10 mouse cellular contexts compared by ENCODE assay signal in genomic region chr14:67149961-67150471, GRCm38 (mm10).
DNase-seq lines count a peak whose midpoint lies in the region; ATAC-seq and TF ChIP-seq lines count a peak whose summit lies in the region.
"Had no signal": no experiment of that assay in that cellular context is flagged by ENCODE, and none has a peak within 500 bp of the region (broad histone marks: within the 10 kb centered on the region; RNA-seq: fewer than 3 reads in every experiment).

No protein-coding gene starts in this region.

- H3K9me3 ChIP-seq in hindbrain, postnatal 0 days (ENCODE audit: low read length): no peaks in the 10 kb centered on the region
- no peaks in the 10 kb centered on the region for H3K9me3 ChIP-seq in hindbrain, embryonic 12.5 days (replicated peaks)
- H3K9me3 ChIP-seq in embryonic facial prominence, embryonic 13.5 days: no peaks in the 10 kb centered on the region
- H3K9me3 ChIP-seq: hindbrain, embryonic 10.5 days; midbrain, embryonic 13.5 days had no signal

- no peak overlapping the region for H3K27ac ChIP-seq in hindbrain, postnatal 0 days
- H3K27ac ChIP-seq in hindbrain, embryonic 12.5 days: no peak overlapping the region
- H3K27ac ChIP-seq in embryonic facial prominence, embryonic 13.5 days: no peak overlapping the region
- H3K27ac ChIP-seq: hindbrain, embryonic 10.5 days; midbrain, embryonic 13.5 days had no signal

- DNase-seq in hindbrain, postnatal 0 days (ENCODE audit: low spot score): no peak
- DNase-seq in right cerebral cortex, postnatal 14 days: peak; percentile 29
- no peak for DNase-seq in right cerebral cortex, adult 2 months (ENCODE audit: low spot score in 2 of 2)
- peak; percentile 64 for DNase-seq in thymus, postnatal 4 days
- DNase-seq in frontal cortex, postnatal 36 days (ENCODE audit: low spot score in 2 of 2): no peak
- DNase-seq: cerebellum, adult 18-20 months had no signal

- no peaks in the 10 kb centered on the region for H3K36me3 ChIP-seq in hindbrain, postnatal 0 days (ENCODE audit: insufficient read depth, low read length)
- no peaks in the 10 kb centered on the region for H3K36me3 ChIP-seq in hindbrain, embryonic 12.5 days
- H3K36me3 ChIP-seq in embryonic facial prominence, embryonic 13.5 days: no peaks in the 10 kb centered on the region
- H3K36me3 ChIP-seq: hindbrain, embryonic 10.5 days; midbrain, embryonic 13.5 days had no signal

- H3K27me3 ChIP-seq in hindbrain, postnatal 0 days (ENCODE audit: insufficient read depth, low read length): no peaks in the 10 kb centered on the region
- no peaks in the 10 kb centered on the region for H3K27me3 ChIP-seq in hindbrain, embryonic 12.5 days
- H3K27me3 ChIP-seq in embryonic facial prominence, embryonic 13.5 days: peaks cover 10% of the 10 kb centered on the region
- H3K27me3 ChIP-seq: midbrain, embryonic 13.5 days had no signal

- TF ChIP-seq CTCF in hindbrain, postnatal 0 days (IDR thresholded peaks at IDR 0.05; ENCODE audit: low read depth): peak; percentile 44; the same call in 1 of the 2 replicates

- no peaks in the 10 kb centered on the region for H3K4me1 ChIP-seq in hindbrain, postnatal 0 days (ENCODE audit: insufficient read depth, low read length)
- H3K4me1 ChIP-seq in hindbrain, embryonic 12.5 days: peaks cover 4% of the 10 kb centered on the region
- no peaks in the 10 kb centered on the region for H3K4me1 ChIP-seq in embryonic facial prominence, embryonic 13.5 days
- H3K4me1 ChIP-seq: midbrain, embryonic 13.5 days had no signal

- 0 out of 2 replicates have a peak, but pooled peaks have one; percentile 35 for ATAC-seq in hindbrain, postnatal 0 days
- ATAC-seq in hindbrain, embryonic 12.5 days (ENCODE audit: low FRiP score): no peak
- ATAC-seq in embryonic facial prominence, embryonic 13.5 days (ENCODE audit: insufficient number of reproducible peaks, insufficient read depth, low FRiP score, low TSS enrichment, low read depth): 0 out of 2 replicates have a peak, but pooled peaks have one; percentile 32
- ATAC-seq: midbrain, embryonic 13.5 days had no signal

- WGBS in hindbrain, postnatal 0 days: 51% methylated on average over 7 of the region's 7 CpGs
- 48% methylated on average over 7 of the region's 7 CpGs for WGBS in hindbrain, embryonic 12.5 days
- 54% methylated on average over 7 of the region's 7 CpGs for WGBS in embryonic facial prominence, embryonic 13.5 days

- H3K4me2 ChIP-seq in hindbrain, postnatal 0 days (ENCODE audit: low read depth, low read length): no peak overlapping the region
- H3K4me2 ChIP-seq in hindbrain, embryonic 12.5 days (replicated peaks): no peak overlapping the region
- H3K4me2 ChIP-seq in embryonic facial prominence, embryonic 13.5 days: no peak overlapping the region
- H3K4me2 ChIP-seq: midbrain, embryonic 13.5 days had no signal

- H3K9ac ChIP-seq in hindbrain, postnatal 0 days (replicated peaks; ENCODE audit: low read length): no peak overlapping the region
- H3K9ac ChIP-seq in hindbrain, embryonic 12.5 days: no peak overlapping the region
- H3K9ac ChIP-seq in embryonic facial prominence, embryonic 13.5 days: no peak overlapping the region
- H3K9ac ChIP-seq: midbrain, embryonic 13.5 days had no signal

- H3K4me3 ChIP-seq in hindbrain, postnatal 0 days (ENCODE audit: low read length): no peak overlapping the region
- no peak overlapping the region for H3K4me3 ChIP-seq in hindbrain, embryonic 12.5 days
- H3K4me3 ChIP-seq in embryonic facial prominence, embryonic 13.5 days: no peak overlapping the region
- H3K4me3 ChIP-seq: hindbrain, embryonic 10.5 days; midbrain, embryonic 13.5 days had no signal

Comparison
In these comparisons a context has a peak if more than half of its experiments do, and no peak if none do; other contexts are left out.
1. DNase-seq: peak in right cerebral cortex, postnatal 14 days (single experiment) and thymus, postnatal 4 days (single experiment); none in hindbrain, postnatal 0 days (single experiment), right cerebral cortex, adult 2 months (0 of 2) and frontal cortex, postnatal 36 days (0 of 2).